Mouse (Mus musculus): Measurements from ENCODE around the gene Mrpl14. TPM values are rescaled to one million over a fixed set of nuclear protein-coding genes. Genes with fewer than 3 reads are reported as not detected.
A peak's percentile ranks its signal among the peaks of the same experiment; 100 is the strongest.

Gene Mrpl14
- polyA plus RNA-seq, 2 experiments from 2014 or later: 91.5 to 92.9 TPM

DNA sequence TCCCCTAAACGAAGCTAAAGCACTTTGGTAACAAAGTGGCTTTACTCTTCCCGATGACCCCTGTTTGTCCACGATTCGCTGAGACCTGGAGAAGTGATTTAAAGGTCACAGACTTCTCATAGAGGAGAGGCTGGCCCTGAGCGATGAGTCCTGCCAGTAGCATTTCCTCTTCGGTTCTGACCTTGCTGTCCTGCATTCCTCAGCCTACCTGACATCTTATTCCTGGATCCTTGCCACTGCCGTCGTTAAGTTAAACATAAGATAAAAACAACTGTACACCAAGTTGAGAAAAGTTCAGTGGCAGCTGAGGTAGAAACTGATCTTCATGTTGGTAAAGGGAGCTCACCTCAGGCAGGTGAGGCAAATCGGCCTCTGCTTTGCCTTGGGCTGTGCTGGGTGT is 3.0 kb downstream of the Mrpl14 start:
- ATAC-seq: no peak

DNA sequence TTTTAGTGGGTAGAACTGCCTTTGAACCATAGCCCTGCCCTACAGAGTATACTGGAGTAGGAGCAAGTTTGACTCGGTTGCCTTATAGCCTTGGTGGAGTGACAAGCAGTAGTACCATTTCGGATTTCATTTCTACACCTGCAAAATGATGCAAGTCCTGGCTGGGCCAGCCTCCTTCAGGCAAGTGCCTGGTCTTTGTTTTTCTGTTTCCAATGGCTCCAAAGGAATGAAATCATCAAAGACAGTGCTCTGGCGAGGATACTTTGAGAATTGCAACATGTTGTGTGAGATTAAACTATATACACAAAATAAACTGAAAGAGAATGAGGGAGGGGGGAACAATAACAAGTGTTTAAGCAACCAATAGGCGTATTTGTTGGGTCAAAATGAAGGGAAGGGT is 3.9 kb downstream of the Mrpl14 start:
- no peak for ATAC-seq

GRCm38 (mm10) chr17:45692159-45692558 is 6.0 kb downstream of the Mrpl14 start:
- ATAC-seq: no peak

GRCm38 (mm10) chr17:45693812-45694565 is 7.9 kb downstream of the Mrpl14 start:
- no peak for ATAC-seq

- ATAC-seq: no peak
Observed at GRCm38 (mm10) chr17:45695227-45696120, 9.4 kb downstream of the Mrpl14 start.

GRCm38 (mm10) chr17:45696981-45697380 is 10.9 kb downstream of the Mrpl14 start:
- ATAC-seq: no peak

DNA sequence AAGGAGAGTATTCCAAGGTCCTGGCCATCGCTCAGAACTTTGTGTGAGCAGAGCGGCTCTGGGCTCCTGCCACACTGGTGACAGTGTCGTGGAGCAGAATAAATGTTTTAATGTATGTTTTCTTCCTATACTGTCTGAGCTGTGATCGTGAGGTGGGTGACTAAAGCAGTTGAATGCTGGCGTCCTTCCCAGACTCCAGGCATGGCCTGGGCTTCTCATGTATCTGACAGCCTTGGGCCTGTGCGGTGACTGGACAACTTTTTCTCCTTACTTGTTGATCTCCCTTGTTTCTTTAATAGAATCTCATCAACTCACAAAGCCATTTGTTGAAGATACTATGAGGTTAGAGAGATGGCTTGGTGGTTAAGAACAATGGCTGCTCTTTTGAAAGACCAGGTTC is 12.2 kb downstream of the Mrpl14 start:
- ATAC-seq: no peak

GRCm38 (mm10) chr17:45699039-45699740 is 13.1 kb downstream of the Mrpl14 start:
- ATAC-seq: no peak

DNA sequence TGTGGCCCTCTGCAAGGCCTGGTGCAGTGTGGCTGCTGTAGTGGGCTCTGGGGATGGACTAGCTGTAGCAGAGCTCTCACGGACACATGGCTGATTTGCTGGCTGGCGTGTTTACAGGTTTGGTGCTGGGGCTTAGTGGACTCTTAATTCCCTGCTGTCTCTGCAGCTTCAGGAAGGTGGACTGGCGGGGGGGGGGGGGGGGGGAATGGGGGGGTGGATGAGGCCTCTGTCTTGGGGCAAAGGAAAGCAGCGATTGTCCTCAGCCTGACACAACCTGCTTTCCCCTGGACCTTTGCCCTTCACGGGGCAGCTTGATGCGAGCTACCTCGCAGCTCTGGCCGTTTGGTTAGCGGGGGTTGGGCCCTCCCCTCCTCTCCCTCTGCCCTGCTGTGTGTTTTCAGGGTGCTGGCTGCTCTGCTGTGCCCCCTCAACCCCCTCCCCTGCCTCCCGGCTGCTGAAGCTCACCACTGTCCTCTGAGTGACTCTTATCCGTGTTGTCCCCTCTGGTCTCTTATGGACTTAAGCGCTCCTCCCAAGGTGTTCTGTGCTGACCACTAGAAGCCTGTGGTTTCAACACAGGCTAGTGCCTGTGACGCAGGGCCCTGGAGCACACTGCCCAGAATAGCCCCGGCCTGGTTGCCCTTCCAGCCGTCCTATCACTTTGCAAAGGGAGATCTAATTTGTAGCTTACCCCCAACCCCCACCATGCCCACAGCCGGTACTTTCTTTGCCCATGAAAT is 14.5 kb downstream of the Mrpl14 start:
- no peak for ATAC-seq

DNA sequence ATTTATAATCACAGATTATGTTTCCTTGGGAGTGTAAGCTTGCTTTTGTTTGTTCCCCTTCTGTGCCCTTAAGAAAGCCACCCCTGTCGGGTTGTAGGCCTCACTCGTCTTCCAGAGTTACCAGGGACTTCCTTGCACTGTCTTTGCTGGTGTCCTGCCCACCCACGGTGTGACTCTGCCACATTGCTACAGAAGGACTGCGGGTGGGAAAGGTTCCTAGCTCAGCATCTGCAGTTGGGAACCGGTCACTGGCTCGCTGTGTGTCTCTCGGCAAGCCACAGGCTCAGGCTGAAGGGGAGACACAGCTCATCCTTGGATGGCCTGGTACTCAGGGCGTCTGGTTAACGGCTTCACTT is 15.1 kb downstream of the Mrpl14 start:
- ATAC-seq: no peak

DNA sequence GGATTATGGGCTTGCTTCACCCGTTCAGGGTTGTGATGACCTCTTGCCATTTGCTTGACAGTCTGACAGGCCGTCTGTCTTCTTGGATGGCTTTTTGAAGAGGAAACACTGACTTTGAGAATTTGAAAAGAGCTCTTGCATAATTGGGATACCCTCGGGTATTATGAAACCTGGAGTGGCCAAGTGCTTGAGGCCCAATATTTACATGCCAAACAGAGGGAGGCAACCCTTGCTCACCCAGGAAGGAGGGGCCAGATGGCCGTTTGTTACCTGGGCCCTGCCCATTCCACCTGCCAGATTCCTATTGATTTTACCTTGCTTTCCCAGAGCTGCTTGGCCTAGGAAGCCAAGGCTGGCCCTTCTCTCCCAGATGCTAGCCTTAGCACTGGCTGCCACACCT is 16.1 kb downstream of the Mrpl14 start:
- no peak for ATAC-seq

- no peak for ATAC-seq
Observed at GRCm38 (mm10) chr17:45703187-45703586, 17.1 kb downstream of the Mrpl14 start.

- ATAC-seq: no peak
Observed at GRCm38 (mm10) chr17:45706796-45707195, 20.7 kb downstream of the Mrpl14 start.

- no peak for ATAC-seq
Observed at GRCm38 (mm10) chr17:45707376-45707775, 21.3 kb downstream of the Mrpl14 start.

GRCm38 (mm10) chr17:45708179-45708578 is 22.1 kb downstream of the Mrpl14 start:
- no peak for ATAC-seq

DNA sequence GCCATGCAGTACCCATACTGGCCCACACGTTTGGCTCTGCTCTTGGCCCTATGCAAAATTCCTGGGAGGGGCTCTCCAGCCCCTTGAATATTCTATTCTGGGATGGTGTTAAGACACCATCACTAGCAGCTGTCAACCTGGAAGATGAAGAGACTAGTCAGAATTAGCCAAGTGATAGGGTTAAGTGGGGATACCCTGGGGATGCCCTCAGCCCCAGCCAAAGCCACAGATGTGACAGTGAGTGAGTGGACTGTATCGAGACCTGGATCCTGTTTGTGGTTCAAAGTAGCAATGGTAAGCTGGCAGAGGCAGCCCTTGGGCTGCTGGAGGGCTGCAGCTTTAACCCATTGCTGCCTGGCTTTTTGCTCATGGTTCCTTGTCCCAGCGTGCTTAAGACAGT is 23.7 kb downstream of the Mrpl14 start:
- ATAC-seq: no peak

GRCm38 (mm10) chr17:45710407-45710806 is 24.3 kb downstream of the Mrpl14 start:
- no peak for ATAC-seq

DNA sequence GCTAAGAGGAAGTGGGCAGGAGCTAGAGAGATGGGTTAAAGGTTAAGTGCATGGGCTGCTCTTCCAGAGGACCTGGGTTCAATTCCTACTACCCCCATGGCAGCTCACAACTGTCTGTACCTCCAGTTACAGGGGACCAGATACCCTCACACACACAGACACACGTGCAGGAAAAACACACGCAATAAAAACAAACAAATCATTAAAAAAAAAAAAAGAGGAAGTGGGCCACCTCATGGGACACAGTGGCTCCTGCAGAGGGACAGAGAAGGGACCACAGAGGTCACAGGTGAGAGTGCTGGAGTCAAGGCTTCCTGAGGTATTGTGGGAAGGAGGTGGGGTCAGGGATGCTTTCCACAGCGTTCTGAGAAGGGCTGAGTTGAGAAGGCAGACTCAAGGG is 25.4 kb downstream of the Mrpl14 start:
- ATAC-seq: no peak

GRCm38 (mm10) chr17:45718323-45718722 is 32.2 kb downstream of the Mrpl14 start:
- peak; percentile 63 for ATAC-seq

DNA sequence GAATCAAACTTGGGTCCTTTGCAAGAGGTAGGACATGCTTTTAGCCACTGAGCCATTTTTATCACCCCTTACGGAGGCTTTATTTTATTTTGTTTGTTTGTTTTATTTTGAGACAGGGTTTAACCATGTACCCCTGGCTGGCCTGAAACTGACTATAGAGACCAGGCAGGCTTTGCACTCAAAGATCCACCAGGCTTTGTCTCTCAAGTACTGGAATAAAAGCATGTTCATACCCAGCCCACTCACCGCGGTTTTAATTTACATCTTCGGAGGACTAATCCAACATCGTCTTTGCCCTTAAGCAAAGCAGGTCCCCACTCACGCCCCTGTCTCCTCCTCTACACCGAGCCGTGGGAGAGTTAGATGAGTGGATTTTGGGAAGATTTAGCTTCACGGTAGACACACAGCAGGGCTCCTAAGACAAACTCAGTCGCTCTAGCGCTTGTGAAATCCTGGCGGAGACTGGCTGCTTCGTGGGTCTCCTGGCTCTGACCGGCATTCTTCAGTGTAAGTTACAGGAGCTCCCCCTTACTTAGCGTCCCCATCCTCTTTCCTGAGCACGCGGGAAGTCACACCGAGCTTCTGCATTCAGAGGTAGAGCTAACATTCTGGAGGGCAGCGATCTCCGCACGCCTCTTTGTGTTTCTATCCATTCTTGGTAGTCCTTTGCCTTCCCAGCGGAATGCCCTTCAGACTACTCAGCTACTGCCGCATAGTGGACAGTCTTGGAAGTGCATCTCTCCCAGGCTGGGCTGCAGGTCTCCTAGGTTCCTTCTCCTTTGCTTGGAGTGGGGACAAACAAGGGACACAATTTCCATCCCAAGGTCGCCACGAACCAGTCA is 37.8 kb downstream of the Mrpl14 start:
- ATAC-seq: peak; percentile 51

GRCm38 (mm10) chr17:45724574-45724921 is 38.4 kb downstream of the Mrpl14 start:
- ATAC-seq: no peak

DNA sequence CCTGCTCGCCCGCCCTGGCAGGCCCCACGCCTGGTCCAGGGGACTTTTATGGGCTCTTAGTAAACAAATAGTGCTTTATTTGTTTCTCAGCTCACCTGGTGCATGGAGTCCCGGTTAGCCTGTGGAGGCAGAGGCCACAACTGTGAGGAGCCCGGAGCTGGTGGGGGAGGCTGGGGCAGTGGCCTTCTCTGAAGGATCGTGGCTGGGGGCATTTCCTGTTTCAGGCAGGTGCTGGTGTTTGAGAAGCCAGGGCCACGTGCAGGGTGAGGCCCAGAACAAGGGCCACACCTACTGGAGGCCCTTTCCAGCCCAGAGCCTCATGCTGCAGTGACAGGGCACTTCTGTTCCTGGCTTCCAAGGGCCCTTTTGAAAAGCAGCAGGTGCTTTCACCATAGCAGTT is 40.1 kb downstream of the Mrpl14 start:
- ATAC-seq: no peak
